Mouse (Mus musculus) forelimb bud, embryonic 11.5 days (tissue): Measurements from ENCODE around the gene P3h1.
A peak's percentile ranks its signal among the peaks of the same experiment; 100 is the strongest.

Source experiments
- DNase-seq: peaks from one replicate; pipeline ENCODE4 v3.0.0-alpha.2; 2012; ENCODE audit warnings: low read depth, low spot score

The P3h1 gene

DNA sequence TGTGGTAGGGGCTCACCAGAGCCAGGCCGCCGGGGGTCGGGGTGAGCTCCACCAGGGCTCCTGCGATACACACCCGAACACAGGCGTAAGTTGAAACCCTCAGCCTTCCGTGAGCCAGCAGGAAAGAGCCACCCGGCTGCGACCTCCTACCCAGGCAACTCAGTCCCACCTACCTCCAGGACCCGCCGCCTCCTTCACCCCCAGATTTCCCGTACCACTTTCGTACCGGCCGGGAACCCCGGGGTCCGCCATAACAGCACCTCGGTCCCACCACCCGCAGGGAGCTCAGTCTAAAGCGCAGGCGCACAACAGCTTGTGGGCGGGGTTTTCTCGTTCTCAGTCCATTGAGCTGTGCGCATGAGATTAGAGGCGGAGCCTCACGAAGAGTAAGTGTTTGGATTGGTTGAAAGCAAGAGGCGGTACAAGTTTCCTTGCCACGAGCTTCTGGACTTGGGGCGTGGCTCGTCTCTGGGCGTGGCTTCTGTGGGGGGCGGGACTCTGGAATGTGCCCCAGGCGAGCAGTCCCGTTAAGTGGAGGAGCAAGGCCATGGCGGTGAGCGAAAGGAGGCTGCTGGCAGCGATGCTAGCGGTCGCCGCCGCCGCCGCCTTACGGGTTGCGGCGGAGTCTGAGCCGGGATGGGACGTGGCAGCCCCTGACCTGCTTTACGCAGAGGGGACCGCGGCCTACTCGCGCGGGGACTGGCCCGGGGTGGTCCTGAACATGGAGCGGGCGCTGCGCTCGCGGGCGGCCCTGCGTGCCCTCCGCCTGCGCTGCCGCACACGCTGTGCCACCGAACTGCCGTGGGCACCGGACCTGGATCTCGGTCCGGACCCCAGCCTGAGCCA, at the start of gene P3h1, which contains the start of gene AU022252:
Gene P3h1 (plus strand): TSS at position 506 of the 846 bp plus-strand sequence.
Gene AU022252 (minus strand): TSS at position 303 of the 846 bp plus-strand sequence.
- DNase-seq: peak; percentile 99

DNA sequence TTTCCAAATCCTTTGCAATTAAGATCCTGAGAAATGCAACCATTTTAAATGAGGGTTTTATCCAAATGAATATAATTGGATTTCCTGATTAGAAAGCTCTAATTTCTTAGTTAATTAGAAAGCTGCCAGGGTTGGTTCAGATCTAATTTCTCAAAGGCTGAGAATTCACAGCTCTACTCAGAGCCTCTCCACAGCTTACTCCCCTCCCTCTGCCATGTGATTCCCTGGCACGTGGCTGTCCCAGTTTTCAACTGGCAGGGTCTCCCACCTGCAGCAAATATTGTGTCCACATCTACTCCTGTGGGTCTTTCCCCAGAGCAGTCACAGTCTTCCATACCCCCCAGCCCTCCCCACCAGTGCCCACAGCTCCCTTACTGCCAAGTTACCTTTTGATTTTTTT, 49.2 kb upstream of the P3h1 start:
- no peak for DNase-seq

DNA sequence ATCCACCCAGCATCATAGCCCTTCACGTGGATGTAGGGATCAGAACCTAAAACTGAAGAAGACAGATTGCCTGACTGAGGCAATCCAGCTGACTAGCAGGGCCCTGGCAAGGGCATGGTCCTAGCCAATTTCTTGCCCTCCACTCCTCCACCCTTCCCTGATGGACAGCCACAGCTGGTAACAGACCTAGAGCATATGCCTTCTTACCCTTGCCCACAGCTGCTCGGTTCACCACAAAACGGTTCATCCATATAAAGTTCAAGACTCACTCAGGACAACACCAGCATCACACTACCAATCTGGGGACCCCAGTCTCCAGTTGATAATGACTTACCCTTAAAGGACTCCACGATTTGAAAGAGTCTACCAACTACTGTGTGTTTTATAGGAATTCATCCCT, 46.9 kb upstream of the P3h1 start:
- no peak for DNase-seq

- no peak for DNase-seq
These were observed 44.5 kb upstream of the P3h1 start for GRCm38 (mm10) chr4:119188060-119188785.

- no peak for DNase-seq
These were observed 43.3 kb upstream of the P3h1 start for GRCm38 (mm10) chr4:119189392-119189791.

DNA sequence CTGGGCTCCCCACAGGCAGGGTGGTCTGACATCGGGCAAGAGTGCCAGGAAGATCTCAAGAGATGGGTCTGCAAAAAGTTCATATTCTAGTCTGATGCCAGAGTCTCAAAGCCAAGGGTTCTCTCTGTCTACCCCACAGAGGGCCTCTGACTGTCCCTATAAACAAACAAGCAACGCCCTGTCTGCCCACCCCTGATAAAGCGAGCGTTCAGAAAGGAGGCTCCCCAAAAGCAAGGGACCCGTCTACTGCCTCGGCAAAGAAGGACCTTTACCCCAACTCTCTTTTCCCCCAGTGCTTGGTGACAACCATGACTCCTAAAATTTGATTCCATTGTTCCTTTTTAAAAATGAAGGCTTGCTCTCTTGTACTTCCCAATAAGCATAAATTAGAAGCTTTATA, 42.9 kb upstream of the P3h1 start, which contains the start of gene Ermap:
Gene Ermap (minus strand): TSS at position 148 of the 400 bp plus-strand sequence.
- DNase-seq: no peak

DNA sequence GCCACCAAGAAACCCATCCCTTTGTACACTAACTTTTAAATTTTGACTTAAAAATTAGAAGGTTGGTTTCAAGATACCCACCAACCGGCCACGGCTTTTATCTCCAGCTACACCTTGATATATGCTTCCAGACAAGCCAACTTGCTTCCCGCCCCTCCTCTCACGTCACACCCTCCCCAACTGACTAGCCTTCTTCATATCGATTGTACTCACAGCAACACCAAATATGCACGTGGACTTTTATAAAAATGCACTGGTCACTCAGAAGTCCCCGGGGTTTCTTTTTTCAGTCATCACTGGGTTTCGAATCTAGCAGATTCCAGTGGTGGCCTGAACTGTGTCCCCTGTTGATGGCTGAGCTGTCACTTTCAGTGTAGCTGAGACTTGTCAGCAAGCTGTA, 42.1 kb upstream of the P3h1 start:
- no peak for DNase-seq

DNA sequence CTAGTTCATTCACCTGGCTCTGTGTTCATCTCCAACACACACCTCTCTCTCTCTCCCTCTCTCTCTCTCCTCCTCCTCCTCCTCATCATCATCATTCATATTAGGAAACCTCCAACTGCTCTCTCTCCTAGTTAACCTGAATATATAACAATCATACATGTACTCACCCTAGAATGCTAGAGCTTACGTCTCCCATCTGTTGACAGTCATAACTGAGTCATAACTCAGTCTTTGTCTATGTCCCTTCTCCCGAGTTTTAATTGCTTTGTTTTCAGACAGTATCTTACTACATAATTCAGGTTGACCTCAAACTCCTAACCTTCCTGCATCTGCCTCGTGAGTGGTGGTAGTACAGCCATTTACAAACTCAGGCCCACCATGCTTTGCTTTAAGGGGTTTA, 41.4 kb upstream of the P3h1 start:
- no peak for DNase-seq

DNA sequence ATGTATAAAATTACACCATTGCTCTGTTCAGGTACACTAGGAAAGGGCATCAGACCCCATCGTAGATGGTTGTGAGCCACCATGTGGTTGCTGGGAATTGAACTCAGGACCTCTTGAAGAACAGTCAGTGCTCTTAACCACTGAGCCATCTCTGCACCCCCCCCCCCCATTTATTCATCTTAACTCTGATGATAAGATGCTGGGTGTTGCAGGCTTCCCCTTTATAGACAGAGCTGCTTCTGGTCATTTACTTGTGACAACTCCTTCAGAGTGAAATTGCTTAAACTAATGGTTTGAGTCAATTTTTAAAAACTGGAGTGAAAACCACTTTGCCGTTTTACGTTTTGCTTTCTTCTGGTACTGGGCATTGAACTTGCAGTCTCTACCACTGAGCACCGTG, 40.0 kb upstream of the P3h1 start:
- DNase-seq: no peak

GRCm38 (mm10) chr4:119194909-119195581, 37.7 kb upstream of the P3h1 start, which contains the start of gene Svbp:
Gene Svbp (plus strand): TSS chr4:119195306.
- peak; percentile 79 for DNase-seq

GRCm38 (mm10) chr4:119195582-119196320, 37.0 kb upstream of the P3h1 start:
- DNase-seq: no peak

- DNase-seq: no peak
These were observed 34.6 kb upstream of the P3h1 start for GRCm38 (mm10) chr4:119198105-119198504.

DNA sequence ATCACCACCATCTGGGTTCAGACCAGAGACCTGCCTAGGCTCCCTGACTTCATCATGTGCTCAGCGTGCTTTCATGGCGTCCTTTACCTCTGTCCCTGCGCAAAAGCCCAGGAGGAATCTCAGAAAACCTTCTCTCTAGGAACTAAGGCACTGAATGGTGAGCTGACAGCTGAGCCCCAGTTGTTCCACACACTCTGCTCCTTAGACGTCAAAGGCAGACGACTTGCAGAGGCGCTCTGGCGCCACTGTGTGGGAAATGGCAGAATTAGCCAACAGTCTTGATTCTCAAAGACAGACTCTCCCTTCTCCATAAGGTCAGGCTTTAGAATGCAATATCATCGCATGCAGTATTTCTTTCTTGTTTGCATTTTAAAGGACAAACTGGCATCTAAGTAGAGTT, 28.0 kb upstream of the P3h1 start:
- DNase-seq: peak; percentile 67

- DNase-seq: no peak
These were observed 16.0 kb upstream of the P3h1 start for GRCm38 (mm10) chr4:119216667-119217066.

DNA sequence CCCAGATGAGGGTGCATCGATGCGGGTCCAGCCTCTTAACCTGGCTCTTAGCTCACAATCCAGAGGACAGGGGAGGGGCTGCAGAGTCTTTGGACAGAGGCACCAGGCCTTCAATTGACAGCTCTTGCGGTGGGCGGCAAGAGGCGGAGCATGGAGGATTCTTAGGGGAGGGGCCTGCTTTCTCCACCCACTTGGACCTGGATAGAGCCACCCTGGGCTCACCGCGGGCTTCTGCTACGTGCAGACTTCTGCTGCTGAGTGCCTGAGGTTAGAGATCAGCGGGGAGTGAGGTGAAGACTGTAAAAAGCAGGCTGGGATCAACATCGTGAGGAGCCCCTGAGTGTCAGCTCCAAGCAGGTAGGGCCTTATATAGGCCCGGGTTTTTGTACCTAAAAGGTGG, 14.5 kb upstream of the P3h1 start, which contains the start of gene Tmem269:
Gene Tmem269 (minus strand): TSS at position 49 of the 400 bp plus-strand sequence.
- no peak for DNase-seq

DNA sequence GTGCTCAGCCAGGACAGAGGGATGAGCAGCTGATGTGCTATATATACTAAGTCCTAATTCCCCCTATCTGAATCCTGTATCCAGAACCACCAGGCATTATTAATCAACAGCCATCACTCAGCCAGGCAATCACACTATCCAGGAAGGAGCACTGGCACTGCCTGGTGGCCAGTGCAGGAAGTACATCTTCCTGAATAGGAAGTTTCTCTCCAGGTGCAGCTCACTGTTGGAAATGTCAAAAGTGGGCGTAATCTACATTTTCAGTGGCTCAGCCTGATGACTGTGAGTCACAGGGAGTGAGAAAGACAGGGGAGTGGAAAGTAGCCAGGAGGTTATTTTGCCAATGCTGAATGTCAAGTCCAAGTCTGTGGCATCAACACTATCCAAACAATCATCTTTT, 9.0 kb upstream of the P3h1 start:
- DNase-seq: no peak

DNA sequence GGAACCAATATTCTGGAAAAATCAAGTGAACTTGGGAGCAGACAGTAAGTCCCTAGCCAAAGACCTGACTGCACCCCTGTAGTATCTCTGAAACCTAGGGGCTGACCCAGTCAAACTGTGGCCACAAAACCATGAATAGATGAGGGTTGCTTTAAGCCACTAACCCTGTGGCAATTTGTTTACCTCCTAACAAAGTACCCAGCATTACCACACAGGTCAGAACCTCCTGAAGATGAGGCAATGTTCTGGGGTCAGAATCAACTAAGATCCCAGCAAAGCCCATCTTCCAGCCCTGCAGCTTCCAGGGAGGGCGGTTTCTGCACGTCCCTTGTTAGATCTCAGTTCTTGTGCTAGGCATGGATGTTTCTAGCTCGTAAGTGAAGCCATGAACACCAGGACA, 8.2 kb upstream of the P3h1 start:
- DNase-seq: no peak

GRCm38 (mm10) chr4:119225719-119226118, 7.0 kb upstream of the P3h1 start:
- DNase-seq: no peak

DNA sequence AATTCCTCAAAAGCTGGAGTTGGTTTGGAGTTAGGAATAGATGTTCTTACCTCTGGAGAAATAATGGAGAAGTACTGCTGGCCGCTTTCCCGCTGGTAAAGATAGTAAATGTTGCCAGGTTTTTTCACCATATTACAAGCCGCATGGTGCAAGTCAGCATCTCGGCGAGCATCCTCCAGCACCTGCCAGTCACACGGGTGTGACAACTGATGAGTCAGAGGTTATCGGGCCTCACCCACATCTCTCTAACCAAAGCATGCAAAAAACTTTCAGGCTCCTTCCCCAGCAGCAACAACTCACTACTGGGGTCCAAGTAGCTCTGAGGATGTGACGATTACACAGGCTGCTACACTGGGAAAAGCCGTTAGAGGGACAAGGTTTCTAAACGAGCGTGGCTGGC, 6.0 kb upstream of the P3h1 start:
- no peak for DNase-seq

DNA sequence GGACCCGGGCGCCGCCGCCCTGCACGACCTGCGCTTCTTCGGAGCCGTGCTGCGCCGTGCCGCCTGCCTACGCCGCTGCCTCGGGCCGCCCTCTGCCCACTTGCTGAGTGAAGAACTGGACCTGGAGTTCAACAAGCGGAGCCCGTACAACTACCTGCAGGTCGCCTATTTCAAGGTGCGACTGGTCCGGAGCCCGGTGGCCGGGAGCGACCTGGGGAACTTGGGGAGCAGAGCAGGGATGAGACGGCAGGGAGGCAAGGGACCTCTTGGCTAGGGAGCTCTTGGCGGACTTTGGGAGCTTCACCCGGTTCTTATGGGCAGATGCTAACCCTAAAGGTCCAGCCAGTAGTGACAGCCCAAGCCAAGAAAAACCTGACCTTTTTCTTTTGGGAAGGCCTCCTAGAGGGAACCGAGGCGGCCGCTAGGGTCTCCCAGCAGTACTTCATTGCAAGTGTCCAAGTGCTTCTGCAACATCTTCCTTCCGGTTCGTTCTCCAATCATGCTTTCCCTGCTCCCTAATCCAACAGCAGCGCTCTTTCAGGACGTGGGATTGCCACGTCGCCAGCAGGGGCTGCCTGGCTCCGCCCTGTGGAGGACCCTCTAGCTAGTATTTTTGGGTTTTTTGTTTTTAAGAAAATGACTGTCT, 664 bp downstream of the P3h1 start:
- DNase-seq: peak; percentile 79

GRCm38 (mm10) chr4:119234348-119234747, 1.6 kb downstream of the P3h1 start:
- no peak for DNase-seq
